Mouse (Mus musculus): ENCODE data around the gene Tinag. TPM values are rescaled to one million over a fixed set of nuclear protein-coding genes. Genes with fewer than 3 reads are reported as not detected.
A peak's percentile ranks its signal among the peaks of the same experiment; 100 is the strongest.

The Tinag gene
- polyA plus RNA-seq, 1 experiment from 2014 or later = 0.13 TPM

GRCm38 (mm10) chr9:77035361-77035760 is 10.2 kb downstream of the Tinag start:
- no peak overlapping the region for H3K9ac ChIP-seq (ENCODE audit: low read length)
- H3K36me3 ChIP-seq (ENCODE audit: control insufficient read depth, insufficient read depth, low read length) = no peaks in the 10 kb centered on the region
- H3K4me2 ChIP-seq (ENCODE audit: low read depth, severe bottlenecking) = no peak overlapping the region
- ATAC-seq (ENCODE audit: insufficient number of reproducible peaks, low FRiP score, low TSS enrichment, low read depth) = no peak
- no peak for DNase-seq (ENCODE audit: low spot score)
- H3K27ac ChIP-seq (replicated peaks; ENCODE audit: low read depth, low read length) = no peak overlapping the region
- no peaks in the 10 kb centered on the region for H3K27me3 ChIP-seq (ENCODE audit: control insufficient read depth, insufficient read depth, low read length)
- no peak overlapping the region for H3K4me3 ChIP-seq (ENCODE audit: low read depth, low read length)
- peaks cover 3% of the 10 kb centered on the region; the same call in 1 of the 2 replicates for H3K4me1 ChIP-seq (ENCODE audit: control insufficient read depth, insufficient read depth, low read length)
- 71% methylated on average over 2 of the region's 2 CpGs for WGBS
- no peaks in the 10 kb centered on the region for H3K9me3 ChIP-seq (ENCODE audit: control insufficient read depth, low read length)

GRCm38 (mm10) chr9:77032430-77033154 is 13.0 kb downstream of the Tinag start:
- Histone ChIP-seq H3K4me3 (ENCODE audit: low read depth, low read length) (no peak overlapping the region), H3K36me3 (ENCODE audit: control insufficient read depth, insufficient read depth, low read length) (no peaks in the 10 kb centered on the region), H3K4me1 (ENCODE audit: control insufficient read depth, insufficient read depth, low read length) (peaks cover 3% of the 10 kb centered on the region; the same call in 1 of the 2 replicates), H3K27ac (replicated peaks; ENCODE audit: low read depth, low read length) (no peak overlapping the region), H3K9me3 (ENCODE audit: control insufficient read depth, low read length) (no peaks in the 10 kb centered on the region), H3K9ac (ENCODE audit: low read length) (no peak overlapping the region), H3K4me2 (ENCODE audit: low read depth, severe bottlenecking) (no peak overlapping the region), H3K27me3 (ENCODE audit: control insufficient read depth, insufficient read depth, low read length) (no peaks in the 10 kb centered on the region)
- DNase-seq (ENCODE audit: low spot score) (no peak), ATAC-seq (ENCODE audit: insufficient number of reproducible peaks, low FRiP score, low TSS enrichment, low read depth) (0 out of 2 replicates have a peak, but pooled peaks have one; percentile 31)
- WGBS = 40% methylated on average over 9 of the region's 9 CpGs

DNA sequence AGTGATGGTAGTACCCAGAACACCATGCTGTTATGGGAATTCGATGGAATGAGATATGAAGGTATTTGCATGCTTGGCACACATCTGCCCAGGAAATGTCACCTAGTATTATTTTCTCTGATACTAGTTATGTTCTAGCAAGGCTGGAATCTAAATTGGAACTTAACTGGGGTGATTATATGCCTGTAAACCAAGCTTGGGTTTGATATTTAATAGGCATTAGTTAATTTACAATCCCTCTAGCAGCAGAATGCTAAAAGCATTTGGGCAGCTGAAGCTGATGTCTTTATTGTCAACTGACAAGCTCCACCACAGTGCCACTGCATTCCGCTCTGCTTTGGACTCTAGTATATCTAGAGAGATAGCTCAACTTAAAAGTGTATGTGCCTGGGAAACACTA is 20.3 kb downstream of the Tinag start:
- 77% methylated on average over 2 of the region's 2 CpGs for WGBS

GRCm38 (mm10) chr9:77018935-77019334 is 26.7 kb downstream of the Tinag start:
- Histone ChIP-seq H3K36me3 (ENCODE audit: control insufficient read depth, insufficient read depth, low read length) (no peaks in the 10 kb centered on the region), H3K27me3 (ENCODE audit: control insufficient read depth, insufficient read depth, low read length) (no peaks in the 10 kb centered on the region), H3K4me3 (ENCODE audit: low read depth, low read length) (no peak overlapping the region), H3K9ac (ENCODE audit: low read length) (no peak overlapping the region), H3K27ac (replicated peaks; ENCODE audit: low read depth, low read length) (no peak overlapping the region), H3K9me3 (ENCODE audit: control insufficient read depth, low read length) (no peaks in the 10 kb centered on the region), H3K4me1 (ENCODE audit: control insufficient read depth, insufficient read depth, low read length) (no peaks in the 10 kb centered on the region), H3K4me2 (ENCODE audit: low read depth, severe bottlenecking) (no peak overlapping the region)
- ATAC-seq (ENCODE audit: insufficient number of reproducible peaks, low FRiP score, low TSS enrichment, low read depth) (no peak), DNase-seq (ENCODE audit: low spot score) (no peak)
- WGBS = 82% methylated on average over 4 of the region's 4 CpGs

More for the DNA sequence above, 20.3 kb downstream of the Tinag start:
- Histone ChIP-seq H3K9me3 (ENCODE audit: control insufficient read depth, low read length) (no peaks in the 10 kb centered on the region), H3K27ac (replicated peaks; ENCODE audit: low read depth, low read length) (no peak overlapping the region), H3K4me2 (ENCODE audit: low read depth, severe bottlenecking) (no peak overlapping the region), H3K9ac (ENCODE audit: low read length) (no peak overlapping the region), H3K27me3 (ENCODE audit: control insufficient read depth, insufficient read depth, low read length) (no peaks in the 10 kb centered on the region), H3K4me3 (ENCODE audit: low read depth, low read length) (no peak overlapping the region), H3K36me3 (ENCODE audit: control insufficient read depth, insufficient read depth, low read length) (no peaks in the 10 kb centered on the region), H3K4me1 (ENCODE audit: control insufficient read depth, insufficient read depth, low read length) (no peaks in the 10 kb centered on the region)
- ATAC-seq (ENCODE audit: insufficient number of reproducible peaks, low FRiP score, low TSS enrichment, low read depth) (no peak), DNase-seq (ENCODE audit: low spot score) (no peak)

- Histone ChIP-seq H3K9me3 (ENCODE audit: control insufficient read depth, low read length) (no peaks in the 10 kb centered on the region), H3K4me2 (ENCODE audit: low read depth, severe bottlenecking) (no peak overlapping the region), H3K36me3 (ENCODE audit: control insufficient read depth, insufficient read depth, low read length) (no peaks in the 10 kb centered on the region), H3K4me3 (ENCODE audit: low read depth, low read length) (no peak overlapping the region), H3K27me3 (ENCODE audit: control insufficient read depth, insufficient read depth, low read length) (no peaks in the 10 kb centered on the region), H3K27ac (replicated peaks; ENCODE audit: low read depth, low read length) (no peak overlapping the region), H3K9ac (ENCODE audit: low read length) (no peak overlapping the region), H3K4me1 (ENCODE audit: control insufficient read depth, insufficient read depth, low read length) (no peaks in the 10 kb centered on the region)
- no peak for DNase-seq (ENCODE audit: low spot score)
- no peak for ATAC-seq (ENCODE audit: insufficient number of reproducible peaks, low FRiP score, low TSS enrichment, low read depth)
- WGBS = 95% methylated on average over 1 of the region's 1 CpGs
These were observed 49.6 kb downstream of the Tinag start for GRCm38 (mm10) chr9:76996021-76996420.

- H3K36me3 ChIP-seq (ENCODE audit: control insufficient read depth, insufficient read depth, low read length) = no peaks in the 10 kb centered on the region
- no peak overlapping the region for H3K4me3 ChIP-seq (ENCODE audit: low read depth, low read length)
- no peaks in the 10 kb centered on the region for H3K9me3 ChIP-seq (ENCODE audit: control insufficient read depth, low read length)
- H3K27me3 ChIP-seq (ENCODE audit: control insufficient read depth, insufficient read depth, low read length) = no peaks in the 10 kb centered on the region
- no peak overlapping the region for H3K9ac ChIP-seq (ENCODE audit: low read length)
- H3K27ac ChIP-seq (replicated peaks; ENCODE audit: low read depth, low read length) = no peak overlapping the region
- DNase-seq (ENCODE audit: low spot score) (no peak), ATAC-seq (ENCODE audit: insufficient number of reproducible peaks, low FRiP score, low TSS enrichment, low read depth) (0 out of 2 replicates have a peak, but pooled peaks have one; percentile 17)
- H3K4me1 ChIP-seq (ENCODE audit: control insufficient read depth, insufficient read depth, low read length) = no peaks in the 10 kb centered on the region
- H3K4me2 ChIP-seq (ENCODE audit: low read depth, severe bottlenecking) = no peak overlapping the region
These were observed 55.6 kb downstream of the Tinag start for GRCm38 (mm10) chr9:76989946-76990345.

DNA sequence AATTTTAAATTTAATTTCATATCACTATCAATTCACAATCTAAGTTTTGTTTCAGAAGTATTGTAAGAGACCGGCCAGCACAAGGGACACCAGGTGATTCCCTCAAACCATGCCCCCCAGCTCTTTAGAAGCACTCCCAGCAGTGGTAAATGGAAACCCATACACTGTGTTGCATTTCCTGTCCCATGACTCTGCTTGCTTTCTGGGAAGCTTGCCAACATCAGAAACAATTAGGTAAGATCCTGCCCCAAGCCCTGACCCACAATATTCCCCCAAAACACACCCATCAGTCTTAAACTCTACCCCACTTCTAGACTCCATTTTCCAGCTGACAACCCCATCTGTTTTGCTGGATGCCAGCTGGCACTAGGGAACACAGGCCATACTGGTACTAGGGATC is 110.8 kb downstream of the Tinag start:
- Histone ChIP-seq H3K4me1 (ENCODE audit: control insufficient read depth, insufficient read depth, low read length) (no peaks in the 10 kb centered on the region), H3K36me3 (ENCODE audit: control insufficient read depth, insufficient read depth, low read length) (no peaks in the 10 kb centered on the region), H3K9me3 (ENCODE audit: control insufficient read depth, low read length) (no peaks in the 10 kb centered on the region), H3K27me3 (ENCODE audit: control insufficient read depth, insufficient read depth, low read length) (no peaks in the 10 kb centered on the region), H3K27ac (replicated peaks; ENCODE audit: low read depth, low read length) (no peak overlapping the region), H3K4me2 (ENCODE audit: low read depth, severe bottlenecking) (no peak overlapping the region), H3K4me3 (ENCODE audit: low read depth, low read length) (no peak overlapping the region), H3K9ac (ENCODE audit: low read length) (no peak overlapping the region)
- DNase-seq (ENCODE audit: low spot score) = no peak
- no peak for ATAC-seq (ENCODE audit: insufficient number of reproducible peaks, low FRiP score, low TSS enrichment, low read depth)
- WGBS = 86% methylated on average over 1 of the region's 1 CpGs

GRCm38 (mm10) chr9:76915093-76915661 is 130.4 kb downstream of the Tinag start:
- no peak overlapping the region for H3K4me3 ChIP-seq (ENCODE audit: low read depth, low read length)
- H3K9me3 ChIP-seq (ENCODE audit: control insufficient read depth, low read length) = no peaks in the 10 kb centered on the region
- DNase-seq (ENCODE audit: low spot score) (no peak), ATAC-seq (ENCODE audit: insufficient number of reproducible peaks, low FRiP score, low TSS enrichment, low read depth) (no peak)
- H3K27ac ChIP-seq (replicated peaks; ENCODE audit: low read depth, low read length) = no peak overlapping the region
- no peaks in the 10 kb centered on the region for H3K36me3 ChIP-seq (ENCODE audit: control insufficient read depth, insufficient read depth, low read length)
- no peak overlapping the region for H3K4me2 ChIP-seq (ENCODE audit: low read depth, severe bottlenecking)
- H3K4me1 ChIP-seq (ENCODE audit: control insufficient read depth, insufficient read depth, low read length) = no peaks in the 10 kb centered on the region
- WGBS = 88% methylated on average over 5 of the region's 5 CpGs
- H3K9ac ChIP-seq (ENCODE audit: low read length) = no peak overlapping the region
- no peaks in the 10 kb centered on the region for H3K27me3 ChIP-seq (ENCODE audit: control insufficient read depth, insufficient read depth, low read length)
